Mouse (Mus musculus) embryonic facial prominence, embryonic 13.5 days (tissue): ENCODE data around the gene Atf6. TPM values are rescaled to one million over a fixed set of nuclear protein-coding genes. Genes with fewer than 3 reads are reported as not detected.

Source experiments
- ATAC-seq: fragments of 200-750 bp; cut with Nextera tagmentation; 2 replicates; pipeline ENCODE4 v1.8.0; 2017; ENCODE audit warnings: low read depth; ENCODE audit not compliant: insufficient number of reproducible peaks, insufficient read depth, low FRiP score, low TSS enrichment
- H3K27ac ChIP-seq: fragments of 300-500 bp; sonication (generic); 2 replicates; pipeline ENCODE4 v1.5.1; 2015; ENCODE audit warnings: moderate library complexity, mild to moderate bottlenecking, inconsistent platforms
- H3K27me3 ChIP-seq: fragments of 300-500 bp; sonication (generic); 2 replicates; pipeline ENCODE4 v1.6.1; 2015; ENCODE audit warnings: mild to moderate bottlenecking, inconsistent platforms
- H3K36me3 ChIP-seq: fragments of 300-500 bp; sonication (generic); 2 replicates; pipeline ENCODE4 v1.6.1; 2015; ENCODE audit warnings: mild to moderate bottlenecking, inconsistent platforms
- H3K4me1 ChIP-seq: fragments of 300-500 bp; sonication (generic); 2 replicates; pipeline ENCODE4 v1.6.1; 2015; ENCODE audit warnings: inconsistent platforms
- H3K4me2 ChIP-seq: fragments of 300-500 bp; sonication (generic); 2 replicates; pipeline ENCODE4 v1.6.1; 2015; ENCODE audit warnings: moderate library complexity, mild to moderate bottlenecking, inconsistent platforms
- H3K4me3 ChIP-seq: fragments of 300-500 bp; sonication (generic); 2 replicates; pipeline ENCODE4 v1.5.1; 2015; ENCODE audit warnings: mild to moderate bottlenecking, inconsistent platforms
- H3K9ac ChIP-seq: fragments of 300-500 bp; sonication (generic); 2 replicates; pipeline ENCODE4 v1.6.1; 2015; ENCODE audit warnings: mild to moderate bottlenecking, inconsistent platforms
- H3K9me3 ChIP-seq: fragments of 300-500 bp; sonication (generic); 2 replicates; pipeline ENCODE4 v1.6.1; 2016; ENCODE audit warnings: inconsistent platforms
- WGBS: fragments of 180-500 bp; shearing (Covaris S2); methylation state at CpG from one replicate; pipeline ENCODE4 v1.1.7; 2015; ENCODE audit warnings: mixed read lengths; 5-methylcytosine and 5-hydroxymethylcytosine counted together
- polyA plus RNA-seq: library from polyadenylated mRNA; unstranded; fragments of >200 nt; fragmentation: Nextera tagmentation; extraction: Ambion mirVana; gene quantifications from 2 replicates; pipeline ENCODE4 v1.2.1, GENCODE M21; 2015

Atf6 gene
- polyA plus RNA-seq, 1 experiment from 2014 or later: 7.3 TPM

GRCm38 (mm10) chr1:170875676-170876075 lies 8.1 kb upstream of the Atf6 start:
- Histone ChIP-seq H3K27me3 (no peaks in the 10 kb centered on the region), H3K9ac (no peak overlapping the region), H3K27ac (no peak overlapping the region), H3K4me3 (no peak overlapping the region), H3K4me2 (no peak overlapping the region), H3K9me3 (no peaks in the 10 kb centered on the region), H3K4me1 (no peaks in the 10 kb centered on the region), H3K36me3 (peaks cover 58% of the 10 kb centered on the region)
- WGBS: 90% methylated on average over 3 of the region's 3 CpGs
- ATAC-seq: no peak

GRCm38 (mm10) chr1:170871961-170872360 lies 4.4 kb upstream of the Atf6 start:
- 95% methylated on average over 2 of the region's 2 CpGs for WGBS
- Histone ChIP-seq H3K27me3 (no peaks in the 10 kb centered on the region), H3K4me1 (peaks cover under 1% of the 10 kb centered on the region), H3K9ac (no peak overlapping the region), H3K36me3 (peaks cover 38% of the 10 kb centered on the region), H3K4me2 (no peak overlapping the region), H3K9me3 (no peaks in the 10 kb centered on the region), H3K27ac (no peak overlapping the region), H3K4me3 (no peak overlapping the region)
- no peak for ATAC-seq

GRCm38 (mm10) chr1:170871402-170871801 lies 3.8 kb upstream of the Atf6 start:
- Histone ChIP-seq H3K4me2 (no peak overlapping the region), H3K4me1 (peaks cover 7% of the 10 kb centered on the region), H3K27ac (no peak overlapping the region), H3K9me3 (no peaks in the 10 kb centered on the region), H3K36me3 (peaks cover 32% of the 10 kb centered on the region), H3K9ac (no peak overlapping the region), H3K27me3 (no peaks in the 10 kb centered on the region), H3K4me3 (no peak overlapping the region)
- 90% methylated on average over 6 of the region's 6 CpGs for WGBS
- ATAC-seq: no peak

GRCm38 (mm10) chr1:170868905-170869283 lies 1.3 kb upstream of the Atf6 start:
- Histone ChIP-seq H3K4me3 (peak overlapping the region; percentile 90), H3K9me3 (no peaks in the 10 kb centered on the region), H3K27me3 (no peaks in the 10 kb centered on the region), H3K9ac (peak overlapping the region; percentile 66), H3K27ac (no peak overlapping the region), H3K36me3 (peaks cover 13% of the 10 kb centered on the region), H3K4me2 (peak overlapping the region; percentile 85), H3K4me1 (peaks cover 8% of the 10 kb centered on the region)
- WGBS: 18% methylated on average over 14 of the region's 14 CpGs
- ATAC-seq: no peak

GRCm38 (mm10) chr1:170868107-170868904 lies 735 bp upstream of the Atf6 start:
- peak; percentile 70 for ATAC-seq

GRCm38 (mm10) chr1:170866992-170867690 lies 430 bp downstream of the Atf6 start:
- ATAC-seq: no peak; the same call in 1 of the 2 replicates
- Histone ChIP-seq H3K27me3 (no peaks in the 10 kb centered on the region), H3K4me1 (peaks cover 8% of the 10 kb centered on the region), H3K27ac (peak overlapping the region; percentile 71), H3K9ac (peak overlapping the region; percentile 88), H3K4me2 (peak overlapping the region; percentile 85), H3K36me3 (peaks cover 2% of the 10 kb centered on the region; the same call in 1 of the 2 replicates), H3K9me3 (no peaks in the 10 kb centered on the region), H3K4me3 (peak overlapping the region; percentile 90)
- WGBS: 2% methylated on average over 30 of the region's 30 CpGs

More at GRCm38 (mm10) chr1:170868107-170868904, 735 bp upstream of the Atf6 start:
- no peak overlapping the region for H3K27ac ChIP-seq
- no peaks in the 10 kb centered on the region for H3K9me3 ChIP-seq
- peak overlapping the region; percentile 90 for H3K4me3 ChIP-seq
- H3K27me3 ChIP-seq: no peaks in the 10 kb centered on the region
- H3K9ac ChIP-seq: peak overlapping the region; percentile 88
- H3K4me1 ChIP-seq: peaks cover 8% of the 10 kb centered on the region
- WGBS: under 1% methylated on average over 33 of the region's 33 CpGs
- peaks cover 10% of the 10 kb centered on the region; the same call in 1 of the 2 replicates for H3K36me3 ChIP-seq
- peak overlapping the region; percentile 85 for H3K4me2 ChIP-seq

- Histone ChIP-seq H3K4me3 (no peak overlapping the region), H3K27ac (no peak overlapping the region), H3K4me1 (peaks cover 8% of the 10 kb centered on the region), H3K4me2 (no peak overlapping the region), H3K9me3 (no peaks in the 10 kb centered on the region), H3K9ac (no peak overlapping the region), H3K36me3 (no peaks in the 10 kb centered on the region), H3K27me3 (no peaks in the 10 kb centered on the region)
- no peak for ATAC-seq
- WGBS: 83% methylated on average over 5 of the region's 5 CpGs
Observed at GRCm38 (mm10) chr1:170865406-170865805, 2.2 kb downstream of the Atf6 start.

GRCm38 (mm10) chr1:170864754-170865153 lies 2.8 kb downstream of the Atf6 start:
- no peaks in the 10 kb centered on the region for H3K9me3 ChIP-seq
- no peaks in the 10 kb centered on the region for H3K27me3 ChIP-seq
- no peaks in the 10 kb centered on the region for H3K36me3 ChIP-seq
- H3K27ac ChIP-seq: no peak overlapping the region
- no peak overlapping the region for H3K4me2 ChIP-seq
- H3K4me3 ChIP-seq: no peak overlapping the region
- ATAC-seq: no peak
- WGBS: 83% methylated on average over 3 of the region's 3 CpGs
- H3K9ac ChIP-seq: no peak overlapping the region
- H3K4me1 ChIP-seq: peaks cover 8% of the 10 kb centered on the region

- Histone ChIP-seq H3K4me3 (no peak overlapping the region), H3K27ac (no peak overlapping the region), H3K4me1 (peaks cover 8% of the 10 kb centered on the region)
Observed at GRCm38 (mm10) chr1:170864234-170864633, 3.3 kb downstream of the Atf6 start.

GRCm38 (mm10) chr1:170863033-170863432 lies 4.5 kb downstream of the Atf6 start:
- Histone ChIP-seq H3K4me1 (peaks cover 8% of the 10 kb centered on the region), H3K9ac (no peak overlapping the region), H3K9me3 (no peaks in the 10 kb centered on the region), H3K27ac (no peak overlapping the region), H3K36me3 (no peaks in the 10 kb centered on the region), H3K27me3 (no peaks in the 10 kb centered on the region), H3K4me2 (no peak overlapping the region), H3K4me3 (no peak overlapping the region)
- 72% methylated on average over 4 of the region's 4 CpGs for WGBS
- ATAC-seq: no peak

More at GRCm38 (mm10) chr1:170864234-170864633, 3.3 kb downstream of the Atf6 start:
- no peak for ATAC-seq
- Histone ChIP-seq H3K27me3 (no peaks in the 10 kb centered on the region), H3K36me3 (no peaks in the 10 kb centered on the region), H3K4me2 (no peak overlapping the region), H3K9me3 (no peaks in the 10 kb centered on the region), H3K9ac (no peak overlapping the region)

GRCm38 (mm10) chr1:170862435-170862717 lies 5.2 kb downstream of the Atf6 start:
- WGBS: 70% methylated on average over 3 of the region's 3 CpGs
- no peaks in the 10 kb centered on the region for H3K36me3 ChIP-seq
- no peak overlapping the region for H3K4me2 ChIP-seq
- no peak for ATAC-seq
- no peak overlapping the region for H3K4me3 ChIP-seq
- no peaks in the 10 kb centered on the region for H3K27me3 ChIP-seq
- H3K27ac ChIP-seq: no peak overlapping the region
- H3K9ac ChIP-seq: no peak overlapping the region
- no peaks in the 10 kb centered on the region for H3K9me3 ChIP-seq
- peaks cover 8% of the 10 kb centered on the region for H3K4me1 ChIP-seq
